Mouse (Mus musculus) midbrain, embryonic 13.5 days (tissue): ENCODE data around the gene Egfem1. TPM values are rescaled to one million over a fixed set of nuclear protein-coding genes. Genes with fewer than 3 reads are reported as not detected.

Source experiments
- ATAC-seq: fragments of 200-750 bp; cut with Nextera tagmentation; 2 replicates; pipeline ENCODE4 v1.8.0; 2017; ENCODE audit warnings: mild to moderate bottlenecking, moderate TSS enrichment, moderate library complexity
- H3K27ac ChIP-seq: fragments of 300-500 bp; sonication (generic); 2 replicates; pipeline ENCODE4 v1.5.1; 2015; ENCODE audit warnings: inconsistent platforms, mild to moderate bottlenecking, moderate library complexity
- H3K27me3 ChIP-seq: fragments of 300-500 bp; sonication (generic); 2 replicates; pipeline ENCODE4 v1.6.1; 2015; ENCODE audit warnings: mild to moderate bottlenecking, inconsistent platforms
- H3K36me3 ChIP-seq: fragments of 300-500 bp; sonication (generic); 2 replicates; pipeline ENCODE4 v1.6.1; 2015; ENCODE audit warnings: mild to moderate bottlenecking, inconsistent platforms
- H3K4me1 ChIP-seq: fragments of 300-500 bp; sonication (generic); replicated peaks from 2 replicates; pipeline ENCODE4 v1.6.1; 2015; ENCODE audit warnings: inconsistent platforms
- H3K4me2 ChIP-seq: fragments of 300-500 bp; sonication (generic); replicated peaks from 2 replicates; pipeline ENCODE4 v1.6.1; 2015; ENCODE audit warnings: moderate library complexity, mild to moderate bottlenecking, inconsistent platforms
- H3K4me3 ChIP-seq: fragments of 300-500 bp; sonication (generic); replicated peaks from 2 replicates; pipeline ENCODE4 v1.5.1; 2015; ENCODE audit warnings: mild to moderate bottlenecking, inconsistent platforms
- H3K9ac ChIP-seq: fragments of 300-500 bp; sonication (generic); replicated peaks from 2 replicates; pipeline ENCODE4 v1.6.1; 2015; ENCODE audit warnings: mild to moderate bottlenecking, inconsistent platforms
- H3K9me3 ChIP-seq: fragments of 300-500 bp; sonication (generic); 2 replicates; pipeline ENCODE4 v1.6.1; 2016; ENCODE audit warnings: mild to moderate bottlenecking, inconsistent platforms
- WGBS: fragments of 180-500 bp; shearing (Covaris S2); methylation state at CpG from one replicate; pipeline ENCODE4 v1.1.7; 2015; 5-methylcytosine and 5-hydroxymethylcytosine counted together
- polyA plus RNA-seq: library from polyadenylated mRNA; unstranded; fragments of >200 nt; fragmentation: Nextera tagmentation; extraction: Ambion mirVana; gene quantifications from 2 replicates; pipeline ENCODE4 v1.2.1, GENCODE M21; 2015

The Egfem1 gene
- 13.4 and 14.0 TPM in 2 replicates for polyA plus RNA-seq

DNA sequence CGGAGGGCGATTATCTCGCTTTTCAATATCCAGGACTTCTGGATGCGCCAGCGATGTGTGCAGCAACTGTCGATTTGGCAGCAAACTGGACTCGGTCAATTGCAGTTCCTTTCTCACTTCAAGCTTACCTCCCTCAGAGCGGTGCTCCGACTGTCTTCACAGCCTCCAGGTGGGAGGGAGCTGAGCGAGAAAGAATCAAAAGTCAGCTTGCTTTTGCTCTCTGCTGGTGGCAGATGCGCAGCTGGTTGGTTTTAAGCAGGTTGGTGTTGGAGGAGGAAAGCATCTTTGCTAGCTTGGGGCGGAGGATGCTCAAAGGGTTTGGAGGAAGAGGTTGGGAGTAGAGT is at the start of gene Egfem1:
Gene Egfem1, plus strand, starts transcription at position 72 of the 344 bp plus-strand sequence.
- ATAC-seq: no peak; the same call in none of the 2 replicates
- WGBS: 2% methylated on average over 12 of the region's 12 CpGs
- Histone ChIP-seq H3K4me3 (peak within 1 kb of the TSS; percentile 70), H3K27me3 (peaks cover 21% of the 10 kb centered on the region; the same call in 1 of the 2 replicates), H3K4me2 (peak within 1 kb of the TSS; percentile 87), H3K27ac (peak within 1 kb of the TSS; percentile 71), H3K4me1 (peaks cover 33% of the 10 kb centered on the region), H3K36me3 (no peaks in the 10 kb centered on the region), H3K9me3 (no peaks in the 10 kb centered on the region), H3K9ac (peak within 1 kb of the TSS; percentile 67)

DNA sequence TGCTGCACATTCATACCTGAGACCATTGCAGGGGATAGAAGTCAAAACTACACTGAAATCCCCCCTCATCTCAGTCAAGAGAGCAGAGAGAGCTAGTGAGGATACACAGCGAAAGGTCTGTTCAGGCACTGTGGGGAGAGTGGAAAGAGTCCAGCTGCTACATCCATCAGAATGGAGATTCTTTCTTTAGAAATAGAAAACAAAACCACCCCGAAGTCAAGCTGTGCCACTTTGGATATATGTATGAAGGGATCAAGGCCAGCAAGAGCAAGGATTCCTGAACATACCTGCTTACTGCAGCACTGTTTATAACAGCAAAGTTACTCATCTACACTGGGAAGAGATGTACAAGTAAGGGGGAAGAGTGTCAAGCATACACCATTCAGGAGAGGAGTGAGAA is 48.7 kb upstream of the Egfem1 start:
- Histone ChIP-seq H3K36me3 (no peaks in the 10 kb centered on the region), H3K9me3 (no peaks in the 10 kb centered on the region), H3K27me3 (no peaks in the 10 kb centered on the region), H3K4me2 (no peak overlapping the region), H3K4me1 (0 out of 2 replicates have a peak, but pooled peaks cover 5% of the 10 kb centered on the region), H3K9ac (no peak overlapping the region), H3K4me3 (no peak overlapping the region), H3K27ac (no peak overlapping the region)
- 58% methylated on average over 2 of the region's 2 CpGs for WGBS
- no peak for ATAC-seq

- peak; percentile 79 for ATAC-seq
- no peak overlapping the region for H3K9ac ChIP-seq
- WGBS: 4% methylated on average over 3 of the region's 3 CpGs
- H3K4me1 ChIP-seq: 0 out of 2 replicates have a peak, but pooled peaks cover 8% of the 10 kb centered on the region
- no peak overlapping the region for H3K27ac ChIP-seq
- H3K9me3 ChIP-seq: peaks cover 5% of the 10 kb centered on the region; the same call in 1 of the 2 replicates
- H3K4me2 ChIP-seq: no peak overlapping the region
- H3K27me3 ChIP-seq: no peaks in the 10 kb centered on the region
- H3K36me3 ChIP-seq: no peaks in the 10 kb centered on the region
- no peak overlapping the region for H3K4me3 ChIP-seq
Observed at GRCm38 (mm10) chr3:29036146-29036545, 45.7 kb upstream of the Egfem1 start.

DNA sequence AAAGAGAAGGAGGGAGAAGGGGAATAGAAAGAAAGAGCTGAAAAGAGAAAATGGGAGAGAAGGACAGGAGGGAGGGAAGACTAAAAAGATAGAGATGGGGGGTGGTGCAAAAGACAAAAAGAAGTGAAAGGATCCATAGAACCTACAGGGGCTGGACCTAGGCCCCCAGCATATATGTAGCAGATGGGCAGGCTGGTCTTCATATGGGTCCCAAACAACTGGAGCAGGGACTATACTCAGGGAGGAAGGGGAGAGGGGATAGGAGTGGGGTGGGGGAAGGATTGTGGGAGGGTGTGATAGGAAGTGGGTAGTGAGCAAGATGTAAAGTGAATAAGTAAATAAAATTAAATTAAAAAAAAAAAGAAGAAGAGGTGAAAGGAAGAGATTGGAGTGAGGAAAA is 45.2 kb upstream of the Egfem1 start:
- H3K9me3 ChIP-seq: peaks cover 5% of the 10 kb centered on the region; the same call in 1 of the 2 replicates

GRCm38 (mm10) chr3:29040064-29040463 is 41.8 kb upstream of the Egfem1 start:
- Histone ChIP-seq H3K4me3 (no peak overlapping the region), H3K9me3 (peaks cover 5% of the 10 kb centered on the region; the same call in 1 of the 2 replicates), H3K36me3 (no peaks in the 10 kb centered on the region), H3K4me1 (0 out of 2 replicates have a peak, but pooled peaks cover 8% of the 10 kb centered on the region), H3K27ac (no peak overlapping the region), H3K4me2 (no peak overlapping the region), H3K27me3 (no peaks in the 10 kb centered on the region), H3K9ac (no peak overlapping the region)
- 23% methylated on average over 7 of the region's 7 CpGs for WGBS
- no peak for ATAC-seq

More for the DNA sequence above, 45.2 kb upstream of the Egfem1 start:
- Histone ChIP-seq H3K9ac (no peak overlapping the region), H3K4me3 (no peak overlapping the region), H3K27ac (no peak overlapping the region), H3K36me3 (no peaks in the 10 kb centered on the region), H3K4me2 (no peak overlapping the region), H3K4me1 (0 out of 2 replicates have a peak, but pooled peaks cover 8% of the 10 kb centered on the region), H3K27me3 (no peaks in the 10 kb centered on the region)
- peak; percentile 74; the same call in 1 of the 2 replicates for ATAC-seq

GRCm38 (mm10) chr3:29046281-29046680 is 35.5 kb upstream of the Egfem1 start:
- Histone ChIP-seq H3K9me3 (no peaks in the 10 kb centered on the region), H3K4me1 (peaks cover 16% of the 10 kb centered on the region), H3K27me3 (no peaks in the 10 kb centered on the region), H3K9ac (no peak overlapping the region), H3K27ac (no peak overlapping the region), H3K4me3 (no peak overlapping the region), H3K36me3 (no peaks in the 10 kb centered on the region), H3K4me2 (no peak overlapping the region)
- ATAC-seq: peak; percentile 68; the same call in 1 of the 2 replicates
- 7% methylated on average over 5 of the region's 5 CpGs for WGBS

DNA sequence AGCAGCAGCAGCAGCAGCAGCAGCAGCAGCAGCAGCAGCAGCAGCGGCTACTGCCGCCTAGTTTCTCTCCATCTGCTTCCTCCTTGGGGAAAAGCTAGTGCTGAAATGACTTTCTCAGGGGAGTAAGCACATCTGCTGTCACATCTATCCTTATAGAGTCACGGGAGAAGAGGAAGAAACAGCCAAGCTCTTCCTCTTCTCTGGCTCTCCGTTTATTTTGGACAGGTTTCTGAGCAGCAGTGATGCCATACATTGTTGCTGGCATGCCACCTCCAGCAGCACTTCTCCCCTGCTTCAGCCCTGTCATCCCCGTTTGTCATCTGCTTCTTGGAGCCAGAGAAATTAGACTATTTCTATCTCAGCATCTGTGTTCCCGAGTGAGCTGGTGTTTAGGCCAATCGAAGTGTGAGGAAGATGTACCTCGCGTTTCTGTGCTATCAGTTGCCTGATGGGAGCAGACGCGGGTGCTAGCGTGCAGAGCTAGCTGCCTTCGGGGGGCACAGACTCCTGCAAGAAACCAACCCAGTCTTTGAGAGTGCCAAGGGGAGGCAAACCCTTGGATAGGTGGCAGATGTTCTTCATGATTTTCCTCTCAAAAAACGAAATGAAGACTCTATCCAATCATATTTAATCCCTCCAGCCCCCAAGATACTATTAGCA is 34.4 kb upstream of the Egfem1 start:
- H3K4me2 ChIP-seq: 0 out of 2 replicates have a peak overlapping the region, but pooled peaks have one; percentile 1
- no peak for ATAC-seq
- no peaks in the 10 kb centered on the region for H3K27me3 ChIP-seq
- H3K36me3 ChIP-seq: no peaks in the 10 kb centered on the region
- H3K4me3 ChIP-seq: no peak overlapping the region
- WGBS: 67% methylated on average over 14 of the region's 14 CpGs
- no peaks in the 10 kb centered on the region for H3K9me3 ChIP-seq
- peak overlapping the region; percentile 10 for H3K27ac ChIP-seq
- H3K4me1 ChIP-seq: peaks cover 16% of the 10 kb centered on the region
- no peak overlapping the region for H3K9ac ChIP-seq

- ATAC-seq: no peak
- Histone ChIP-seq H3K4me2 (no peak overlapping the region), H3K27ac (no peak overlapping the region)
Observed at GRCm38 (mm10) chr3:29063156-29063555, 18.7 kb upstream of the Egfem1 start.

DNA sequence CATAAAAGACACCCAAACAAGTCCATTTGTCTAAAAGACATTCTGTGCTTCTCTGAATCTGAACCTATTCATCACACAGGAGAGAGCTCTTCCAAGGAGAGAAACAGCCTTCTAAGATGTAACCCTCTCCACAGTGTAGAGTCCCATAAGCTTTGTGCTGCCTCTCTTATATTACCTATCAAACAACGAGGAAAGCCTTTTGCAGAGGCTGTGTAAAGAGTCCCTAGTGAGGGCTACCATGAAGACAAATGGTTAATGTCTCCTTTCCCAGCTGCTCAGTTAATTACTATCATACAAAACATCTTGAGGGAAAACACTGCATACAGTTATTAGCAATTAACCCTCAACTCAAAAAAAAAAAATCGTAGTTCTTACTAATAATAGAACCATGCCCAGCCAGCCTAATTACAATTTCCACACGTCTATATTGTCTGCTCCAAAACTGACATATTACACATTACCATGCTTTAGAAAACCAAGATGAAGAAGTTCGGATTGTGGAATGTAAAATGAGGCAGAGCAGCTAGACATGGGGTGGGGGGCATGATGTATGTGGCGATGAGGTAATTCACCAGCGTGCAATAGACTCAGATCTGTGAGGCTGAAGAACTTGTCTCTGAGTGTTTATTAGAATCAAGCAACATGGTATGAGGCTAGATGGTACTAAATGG is 13.3 kb upstream of the Egfem1 start:
- Histone ChIP-seq H3K27me3 (no peaks in the 10 kb centered on the region), H3K4me2 (no peak overlapping the region), H3K9me3 (no peaks in the 10 kb centered on the region), H3K36me3 (no peaks in the 10 kb centered on the region), H3K9ac (no peak overlapping the region), H3K27ac (no peak overlapping the region), H3K4me1 (no peaks in the 10 kb centered on the region), H3K4me3 (no peak overlapping the region)
- ATAC-seq: no peak
- 74% methylated on average over 6 of the region's 6 CpGs for WGBS

More at GRCm38 (mm10) chr3:29063156-29063555, 18.7 kb upstream of the Egfem1 start:
- Histone ChIP-seq H3K9me3 (no peaks in the 10 kb centered on the region), H3K36me3 (no peaks in the 10 kb centered on the region), H3K4me1 (no peaks in the 10 kb centered on the region), H3K9ac (no peak overlapping the region), H3K27me3 (no peaks in the 10 kb centered on the region), H3K4me3 (no peak overlapping the region)
- 70% methylated on average over 4 of the region's 4 CpGs for WGBS

DNA sequence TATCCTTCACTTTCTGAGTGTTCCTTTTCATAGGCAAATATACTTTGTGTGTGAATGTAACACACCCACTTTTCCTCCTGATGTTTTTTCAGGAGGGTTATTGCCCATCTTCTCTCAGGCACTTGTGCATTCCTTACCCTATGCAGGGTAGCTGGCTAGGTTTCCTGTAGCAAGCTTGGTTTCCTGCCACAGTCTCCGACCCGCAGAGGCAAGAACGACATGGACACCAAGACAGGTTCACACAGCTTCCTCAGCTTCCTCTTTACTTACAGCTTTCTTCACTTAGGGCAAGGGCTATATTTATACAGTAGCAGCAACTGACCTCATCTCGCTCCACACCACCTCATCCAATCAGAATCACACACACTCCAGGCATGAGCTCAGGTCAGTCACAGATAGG is 10.5 kb upstream of the Egfem1 start:
- Histone ChIP-seq H3K36me3 (no peaks in the 10 kb centered on the region), H3K9me3 (no peaks in the 10 kb centered on the region), H3K4me2 (no peak overlapping the region), H3K27me3 (no peaks in the 10 kb centered on the region), H3K9ac (no peak overlapping the region), H3K4me1 (no peaks in the 10 kb centered on the region), H3K4me3 (no peak overlapping the region), H3K27ac (no peak overlapping the region)
- ATAC-seq: no peak
- WGBS: 95% methylated on average over 4 of the region's 4 CpGs

- 14% methylated on average over 13 of the region's 13 CpGs for WGBS
- 0 out of 2 replicates have a peak, but pooled peaks have one; percentile 16 for ATAC-seq
Observed at GRCm38 (mm10) chr3:29081517-29081916, 306 bp upstream of the Egfem1 start.

DNA sequence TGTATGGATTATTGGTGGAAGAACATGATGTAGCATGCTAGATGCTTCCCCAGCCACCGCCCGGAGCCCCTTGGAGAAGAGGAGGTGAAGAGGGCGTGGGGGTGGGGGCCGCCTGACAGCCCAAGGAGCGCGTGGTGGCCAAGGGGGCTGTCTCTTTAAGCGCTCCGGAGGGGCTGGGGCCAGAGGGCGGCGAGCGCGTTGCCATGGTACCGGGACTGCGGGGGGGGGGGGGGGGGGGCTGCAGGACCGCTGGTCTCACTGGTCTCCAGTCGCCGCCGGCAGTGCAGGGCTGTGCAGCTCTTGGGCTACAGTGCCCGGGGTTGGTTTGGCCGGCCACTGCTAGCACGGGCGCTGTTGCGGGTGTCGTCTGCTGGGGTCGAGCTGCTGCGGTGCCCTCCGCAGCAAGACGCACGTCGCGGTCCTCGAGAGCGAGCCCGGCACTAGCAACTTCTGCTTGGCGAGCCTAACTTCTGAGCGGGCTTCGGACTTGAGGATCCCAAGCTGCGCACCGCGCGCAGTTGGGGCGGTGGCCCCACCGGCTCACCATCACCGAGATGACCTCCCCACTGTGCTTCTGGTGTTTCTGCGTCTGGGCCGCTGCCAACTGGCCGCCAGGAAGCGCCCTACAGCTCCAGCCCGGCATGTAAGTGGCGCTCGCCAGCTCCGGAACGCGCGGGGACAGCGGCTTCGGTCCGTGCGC is 623 bp downstream of the Egfem1 start:
- peak overlapping the region; percentile 67 for H3K9ac ChIP-seq
- H3K4me1 ChIP-seq: peaks cover 33% of the 10 kb centered on the region
- peak overlapping the region; percentile 87 for H3K4me2 ChIP-seq
- no peaks in the 10 kb centered on the region for H3K36me3 ChIP-seq
- ATAC-seq: peak; percentile 96
- H3K27me3 ChIP-seq: peaks cover 21% of the 10 kb centered on the region; the same call in 1 of the 2 replicates
- H3K27ac ChIP-seq: peak overlapping the region; percentile 71
- H3K9me3 ChIP-seq: no peaks in the 10 kb centered on the region
- peak overlapping the region; percentile 70 for H3K4me3 ChIP-seq
- WGBS: under 1% methylated on average over 52 of the region's 59 CpGs

More at GRCm38 (mm10) chr3:29081517-29081916, 306 bp upstream of the Egfem1 start:
- Histone ChIP-seq H3K9me3 (no peaks in the 10 kb centered on the region), H3K36me3 (no peaks in the 10 kb centered on the region), H3K27ac (peak overlapping the region; percentile 71), H3K4me1 (peaks cover 33% of the 10 kb centered on the region), H3K4me3 (peak overlapping the region; percentile 70), H3K9ac (peak overlapping the region; percentile 67), H3K27me3 (peaks cover 21% of the 10 kb centered on the region; the same call in 1 of the 2 replicates), H3K4me2 (peak overlapping the region; percentile 87)
